Mouse (Mus musculus) ES-Bruce4 (cell line): ENCODE results near the gene Dennd4c. TPM values are rescaled to one million over a fixed set of nuclear protein-coding genes. Genes with fewer than 3 reads are reported as not detected.

Experiments
- H3K27ac ChIP-seq: 2 replicates; pipeline ENCODE4 v1.5.1; 2012; ENCODE audit warnings: low read length, inconsistent platforms; ENCODE audit not compliant: insufficient read depth
- H3K27me3 ChIP-seq: 2 replicates; pipeline ENCODE4 v1.6.1; 2012; ENCODE audit warnings: mild to moderate bottlenecking, low read length, inconsistent platforms; ENCODE audit not compliant: control insufficient read depth, poor library complexity, insufficient read depth, severe bottlenecking
- H3K36me3 ChIP-seq: 2 replicates; pipeline ENCODE4 v1.6.1; 2012; ENCODE audit warnings: inconsistent platforms, mild to moderate bottlenecking, low read length, moderate library complexity; ENCODE audit not compliant: control insufficient read depth, poor library complexity, insufficient read depth, severe bottlenecking
- H3K4me1 ChIP-seq: one replicate; pipeline ENCODE4 v1.8.1; 2011; ENCODE audit warnings: low read length; ENCODE audit not compliant: control insufficient read depth, insufficient read depth
- H3K4me3 ChIP-seq: 2 replicates; pipeline ENCODE4 v1.5.1; 2011; ENCODE audit warnings: low read depth, mild to moderate bottlenecking, low read length
- H3K9ac ChIP-seq: 2 replicates; pipeline ENCODE4 v1.6.1; 2012; ENCODE audit warnings: low read depth, mild to moderate bottlenecking, inconsistent platforms; ENCODE audit not compliant: poor library complexity, severe bottlenecking
- H3K9me3 ChIP-seq: replicated peaks from 2 replicates; pipeline ENCODE4 v1.6.1; 2012; ENCODE audit warnings: mild to moderate bottlenecking, low read length, inconsistent platforms; ENCODE audit not compliant: control insufficient read depth, poor library complexity, insufficient read depth, severe bottlenecking
- CTCF ChIP-seq: IDR thresholded peaks from one replicate; pipeline ENCODE4 v1.8.1; 2011; ENCODE audit warnings: low read depth, low read length
- EP300 ChIP-seq: IDR thresholded peaks from 2 replicates; pipeline ENCODE4 v1.6.1; 2011; ENCODE audit warnings: low read depth, low read length; ENCODE audit not compliant: insufficient read depth
- POLR2A ChIP-seq: IDR thresholded peaks from one replicate; pipeline ENCODE4 v1.8.1; 2011; ENCODE audit warnings: low read length; ENCODE audit not compliant: insufficient read depth
- polyA plus RNA-seq: library from polyadenylated mRNA; stranded (reverse); fragments of >200 nt; gene quantifications from 2 replicates; pipeline ENCODE4 v1.2.4, GENCODE M21; 2011; ENCODE audit warnings: low read depth; ENCODE audit not compliant: missing spikeins, insufficient read depth, insufficient read length

The Dennd4c gene
- polyA plus RNA-seq, 1 experiment = 27.5 TPM

DNA sequence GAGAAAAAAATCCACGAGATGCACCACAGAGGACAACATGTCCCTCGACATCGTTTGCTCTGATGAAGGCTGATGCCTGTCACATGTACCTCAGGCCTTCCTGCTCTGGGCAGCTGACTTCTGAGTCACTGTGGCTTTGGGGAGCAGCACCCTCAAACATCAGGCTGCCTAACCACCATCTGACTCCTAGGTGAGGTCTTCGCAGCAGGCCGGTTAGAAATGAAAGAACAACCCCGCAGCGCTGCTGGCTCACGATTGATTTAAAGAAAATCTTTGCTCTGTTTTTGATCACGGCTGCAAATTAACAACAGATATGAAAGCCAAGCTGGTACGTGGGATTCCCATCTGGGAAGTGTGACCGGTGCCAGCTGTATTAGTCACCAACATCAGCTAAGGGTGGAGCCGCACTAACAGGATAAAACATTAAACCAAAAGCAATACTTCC is 35.6 kb upstream of the Dennd4c start:
- H3K9me3 ChIP-seq = no peaks in the 10 kb centered on the region
- no peaks in the 10 kb centered on the region for H3K36me3 ChIP-seq
- peaks cover 3% of the 10 kb centered on the region for H3K4me1 ChIP-seq
- H3K27me3 ChIP-seq = no peaks in the 10 kb centered on the region
- H3K27ac ChIP-seq = no peak overlapping the region
- H3K4me3 ChIP-seq = no peak overlapping the region
- TF ChIP-seq CTCF (no peak), POLR2A (no peak), EP300 (no peak)
- no peak overlapping the region for H3K9ac ChIP-seq

DNA sequence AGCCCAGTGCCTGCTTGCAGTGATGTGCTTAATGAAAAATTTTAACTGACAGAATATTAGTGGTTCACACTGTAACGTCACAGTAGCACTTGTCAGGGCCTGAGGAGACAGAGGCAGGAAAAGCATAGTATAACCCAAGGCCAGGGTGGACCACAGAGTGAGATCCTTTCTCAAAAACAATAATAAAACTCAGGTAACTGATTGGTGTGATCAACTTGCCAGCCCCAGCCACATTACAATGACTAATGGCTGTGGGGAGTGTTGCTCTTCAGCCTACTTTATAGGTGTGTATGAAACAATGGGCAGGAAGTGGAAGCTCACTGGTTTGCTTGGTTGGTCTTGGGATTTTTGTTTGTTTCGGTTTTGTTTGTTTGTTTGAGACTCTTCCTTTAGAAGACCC is 34.8 kb upstream of the Dennd4c start:
- Histone ChIP-seq H3K9ac (no peak overlapping the region), H3K4me3 (no peak overlapping the region), H3K9me3 (no peaks in the 10 kb centered on the region), H3K27ac (no peak overlapping the region), H3K36me3 (no peaks in the 10 kb centered on the region), H3K27me3 (no peaks in the 10 kb centered on the region), H3K4me1 (peaks cover 3% of the 10 kb centered on the region)
- TF ChIP-seq CTCF (no peak), EP300 (no peak), POLR2A (no peak)

DNA sequence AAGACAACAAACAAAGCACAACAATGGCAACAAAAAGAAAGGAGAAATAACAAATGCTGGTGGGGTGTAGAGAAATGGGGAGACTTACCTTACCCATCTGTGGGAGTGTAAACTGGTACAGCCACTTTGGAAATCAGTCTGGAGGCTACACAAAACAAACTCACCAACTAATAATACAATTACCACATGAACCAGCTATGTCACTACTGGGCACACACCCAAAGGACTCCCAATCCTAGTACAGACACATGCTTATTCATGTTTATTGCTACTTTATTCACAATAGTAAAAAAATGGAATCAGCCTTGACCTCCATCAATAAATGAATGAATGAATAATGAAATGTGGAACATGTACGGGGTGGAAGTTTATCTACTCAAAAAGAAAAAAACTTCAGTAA is 33.0 kb upstream of the Dennd4c start:
- Histone ChIP-seq H3K9ac (no peak overlapping the region), H3K27me3 (no peaks in the 10 kb centered on the region), H3K9me3 (no peaks in the 10 kb centered on the region), H3K36me3 (no peaks in the 10 kb centered on the region), H3K4me1 (no peaks in the 10 kb centered on the region), H3K27ac (no peak overlapping the region), H3K4me3 (no peak overlapping the region)
- TF ChIP-seq POLR2A = no peak
- TF ChIP-seq CTCF = no peak
- TF ChIP-seq EP300 = no peak

DNA sequence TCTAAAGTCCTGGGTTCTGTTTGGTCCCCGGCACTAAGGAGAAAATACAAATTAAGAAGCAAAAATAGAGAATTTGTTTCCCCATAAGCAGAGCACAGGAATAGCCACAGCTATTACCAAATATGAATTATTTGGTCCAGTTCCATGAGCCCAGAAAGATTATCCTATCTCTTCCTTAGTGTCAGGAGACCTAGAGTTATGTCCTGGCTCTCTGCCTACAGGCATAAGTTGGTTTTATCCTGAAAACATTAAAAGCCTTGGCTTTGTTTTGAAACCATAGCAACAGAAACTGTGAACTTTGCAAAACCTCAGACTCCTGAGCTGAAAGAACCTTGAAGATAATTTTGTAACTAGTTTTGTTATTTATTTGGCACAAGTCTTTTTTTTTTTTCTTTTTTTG is 31.2 kb upstream of the Dennd4c start:
- H3K9me3 ChIP-seq = no peaks in the 10 kb centered on the region
- no peaks in the 10 kb centered on the region for H3K4me1 ChIP-seq
- no peaks in the 10 kb centered on the region for H3K27me3 ChIP-seq
- H3K4me3 ChIP-seq = no peak overlapping the region
- H3K9ac ChIP-seq = no peak overlapping the region
- no peak overlapping the region for H3K27ac ChIP-seq
- TF ChIP-seq POLR2A = no peak
- no peak for TF ChIP-seq EP300
- no peak for TF ChIP-seq CTCF
- H3K36me3 ChIP-seq = no peaks in the 10 kb centered on the region

DNA sequence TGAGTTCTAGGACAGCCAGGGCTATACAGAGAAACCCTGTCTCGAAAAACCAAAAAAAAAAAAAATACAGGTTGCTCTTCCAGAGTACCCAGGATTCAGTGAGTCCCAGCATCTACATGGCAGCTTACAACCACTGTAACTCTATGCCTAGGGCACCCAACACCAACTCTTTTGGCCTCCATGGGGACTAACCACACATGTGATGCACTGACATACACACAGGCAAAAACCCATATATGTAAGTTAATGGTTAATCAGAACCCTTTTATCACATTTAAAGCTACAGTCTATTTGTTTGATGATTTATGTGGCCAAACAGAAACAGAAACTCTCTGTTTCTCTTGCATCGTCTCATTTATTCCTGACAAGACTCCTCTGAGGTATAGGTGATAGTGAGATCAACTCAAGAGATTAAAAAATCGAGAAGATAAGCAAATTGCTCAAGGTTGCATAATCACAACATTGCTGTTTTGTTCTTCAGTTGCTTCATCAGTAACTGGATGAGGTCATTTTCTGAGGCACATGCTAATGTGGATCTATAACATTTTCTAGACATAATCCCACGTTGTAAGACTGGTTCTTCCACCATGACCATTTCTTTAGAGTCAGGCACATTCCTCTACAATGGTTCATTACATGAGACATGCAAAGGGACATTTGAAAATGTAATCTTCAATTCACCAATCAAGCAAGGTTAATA is 29.3 kb upstream of the Dennd4c start:
- no peak overlapping the region for H3K9ac ChIP-seq
- H3K9me3 ChIP-seq = no peaks in the 10 kb centered on the region
- no peaks in the 10 kb centered on the region for H3K4me1 ChIP-seq
- H3K36me3 ChIP-seq = no peaks in the 10 kb centered on the region
- H3K27ac ChIP-seq = no peak overlapping the region
- no peaks in the 10 kb centered on the region for H3K27me3 ChIP-seq
- TF ChIP-seq POLR2A (no peak), CTCF (no peak), EP300 (no peak)
- H3K4me3 ChIP-seq = no peak overlapping the region

DNA sequence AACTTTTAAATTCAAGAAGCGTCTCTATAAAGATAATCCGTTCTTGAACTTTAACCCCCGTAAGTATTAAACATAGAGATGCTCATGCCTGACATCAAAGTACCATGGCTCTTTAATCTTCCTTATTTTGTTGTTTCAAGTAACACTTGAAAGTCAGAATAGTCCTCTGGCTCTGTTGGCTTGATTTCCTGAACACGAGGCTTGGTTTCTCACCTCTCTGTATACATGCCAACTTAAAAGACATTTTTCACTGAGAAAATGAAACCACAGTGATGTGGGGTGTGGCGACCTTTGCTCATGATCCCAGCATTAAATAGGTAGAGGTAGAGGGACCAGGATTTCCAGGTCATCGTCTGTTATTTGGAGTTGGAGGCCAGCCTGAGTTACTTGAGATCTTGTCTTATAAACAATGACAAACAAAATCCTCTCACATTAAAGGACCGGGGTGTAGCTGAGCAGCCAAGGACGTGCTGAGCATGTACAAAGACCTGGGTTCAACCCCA is 26.4 kb upstream of the Dennd4c start:
- no peaks in the 10 kb centered on the region for H3K36me3 ChIP-seq
- no peaks in the 10 kb centered on the region for H3K9me3 ChIP-seq
- no peaks in the 10 kb centered on the region for H3K27me3 ChIP-seq

More for the DNA sequence above, 26.4 kb upstream of the Dennd4c start:
- Histone ChIP-seq H3K4me1 (no peaks in the 10 kb centered on the region), H3K27ac (no peak overlapping the region), H3K9ac (no peak overlapping the region), H3K4me3 (no peak overlapping the region)
- TF ChIP-seq CTCF (no peak), EP300 (no peak), POLR2A (no peak)
